Mouse (Mus musculus): Measurements from ENCODE around the gene Nav1.

DNA sequence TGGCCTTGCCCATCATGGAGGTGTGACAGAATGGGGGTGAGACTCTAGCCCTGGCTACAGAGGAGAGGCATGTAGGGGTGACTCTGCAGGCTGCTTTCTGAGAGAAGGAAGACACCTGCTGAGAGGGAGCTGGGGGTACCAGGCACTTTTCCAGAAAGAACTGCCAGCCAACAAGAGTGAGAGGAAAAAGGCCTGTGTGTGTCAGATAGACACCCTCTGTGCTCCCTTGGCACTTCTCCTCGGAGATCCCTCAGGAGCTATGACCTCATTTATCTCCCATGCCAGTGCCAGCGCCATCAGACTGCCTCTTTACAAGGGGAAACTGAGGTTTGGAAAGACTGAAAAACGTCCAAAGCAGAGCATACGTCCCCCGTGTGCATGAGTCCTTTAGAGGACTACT is 93.6 kb downstream of the Nav1 start:
- TF ChIP-seq POLR2A (IDR thresholded peaks at IDR 0.05; ENCODE audit: borderline replicate concordance, insufficient read depth, low read length) (no peak), CTCF (IDR thresholded peaks at IDR 0.05; ENCODE audit: borderline replicate concordance, insufficient read depth, low read depth, low read length) (no peak)
